Mouse (Mus musculus) gastrocnemius, adult 18-20 months (tissue): ENCODE measurements around the gene Spesp1. TPM values are rescaled to one million over a fixed set of nuclear protein-coding genes. Genes with fewer than 3 reads are reported as not detected.
A peak's percentile ranks its signal among the peaks of the same experiment; 100 is the strongest.

Experiments
- DNase-seq: peaks from one replicate; pipeline ENCODE4 v3.0.0; 2021; ENCODE audit warnings: low spot score
- microRNA-seq: library from miRNA; unstranded; fragments of <30 nt; microRNA quantifications from one replicate; pipeline ENCODE4 v1.2.0, GENCODE M21; 2021
- total RNA-seq, 2 experiments: library from RNA; stranded (reverse); gene quantifications; 2 replicates each; pipeline ENCODE4 v1.2.3; 2021

Spesp1 gene
- total RNA-seq, 2 experiments from 2014 or later: not detected

DNA sequence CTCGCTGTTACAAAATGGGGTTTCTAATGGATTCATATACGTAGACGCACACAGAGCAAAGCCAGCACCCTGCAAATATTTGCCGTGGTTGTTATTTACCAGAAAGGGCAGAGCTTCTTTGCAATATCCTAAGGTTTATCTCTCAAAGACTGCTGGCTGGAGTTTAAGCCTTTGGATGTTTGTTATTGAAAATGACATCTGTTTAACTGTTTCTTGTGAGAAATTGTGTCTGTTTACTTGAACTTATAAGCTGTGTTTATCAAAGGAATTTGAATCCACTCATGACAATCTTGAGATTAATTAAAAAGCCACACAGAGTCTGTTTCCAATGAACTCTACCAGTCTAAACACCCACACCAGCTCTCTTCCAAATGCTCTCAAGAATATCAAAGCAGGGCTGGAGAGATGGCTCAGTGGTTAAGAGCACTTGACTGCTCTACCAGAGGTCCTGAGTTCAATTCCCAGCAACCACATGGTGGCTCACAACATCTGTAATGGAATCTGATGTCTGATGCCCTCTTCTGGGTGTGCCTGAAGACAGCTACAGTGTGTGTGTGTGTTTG lies 35.5 kb downstream of the Spesp1 start:
- no peak for DNase-seq

DNA sequence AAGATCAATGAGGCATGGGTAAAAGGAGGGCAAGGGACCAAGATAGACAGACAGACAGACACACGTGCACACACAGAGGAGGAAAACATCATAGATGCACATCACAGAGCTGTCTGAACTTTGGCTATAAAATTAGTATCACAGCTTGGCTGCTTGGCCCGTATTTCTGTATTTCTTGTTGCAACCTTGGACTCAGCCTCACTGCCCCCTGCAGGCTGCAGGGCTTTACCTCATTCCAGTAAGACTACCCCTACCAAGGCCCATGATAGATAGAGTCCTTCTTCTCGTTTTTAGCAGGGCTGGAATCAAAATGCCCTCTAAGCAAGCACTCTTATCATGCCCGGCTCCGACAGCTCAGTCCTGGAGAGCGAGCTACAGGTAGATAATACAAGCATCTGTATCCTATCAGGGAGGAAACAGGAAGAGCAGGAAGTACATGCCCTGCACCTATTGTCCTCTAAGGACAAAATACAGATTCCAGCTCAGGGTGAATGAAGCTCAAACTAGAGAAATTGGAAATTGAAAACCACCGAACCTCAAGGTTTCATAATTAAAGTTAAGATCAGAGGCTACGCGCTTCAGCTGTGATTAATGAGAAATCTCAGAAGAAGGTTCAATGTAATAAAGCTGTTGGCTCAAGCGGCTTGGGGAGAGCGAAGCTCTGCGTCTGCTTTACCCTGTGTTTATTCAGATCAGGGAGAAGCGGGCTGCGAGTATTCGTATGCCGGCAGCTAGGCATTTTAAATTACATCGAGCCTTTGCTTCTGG lies 36.2 kb downstream of the Spesp1 start:
- DNase-seq: no peak

DNA sequence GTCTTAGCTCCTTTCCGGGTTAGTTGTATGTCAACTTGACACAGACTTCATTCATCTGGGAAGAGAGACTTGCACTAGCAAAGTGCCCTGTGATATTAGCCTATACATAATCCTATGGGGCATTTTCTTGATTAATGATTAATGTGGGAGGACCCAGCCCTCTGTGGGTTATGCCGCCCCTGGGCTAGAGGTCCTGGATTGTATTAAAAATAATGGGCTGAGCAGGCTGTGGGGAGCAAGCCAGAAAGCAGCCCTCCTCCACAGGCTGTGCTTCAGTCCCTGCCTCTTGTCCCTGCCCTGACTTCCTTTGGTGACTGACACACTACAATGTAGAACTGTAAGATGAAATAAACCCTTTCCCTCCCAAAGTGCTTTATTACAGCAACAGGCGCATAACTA lies 37.4 kb downstream of the Spesp1 start:
- DNase-seq: no peak

DNA sequence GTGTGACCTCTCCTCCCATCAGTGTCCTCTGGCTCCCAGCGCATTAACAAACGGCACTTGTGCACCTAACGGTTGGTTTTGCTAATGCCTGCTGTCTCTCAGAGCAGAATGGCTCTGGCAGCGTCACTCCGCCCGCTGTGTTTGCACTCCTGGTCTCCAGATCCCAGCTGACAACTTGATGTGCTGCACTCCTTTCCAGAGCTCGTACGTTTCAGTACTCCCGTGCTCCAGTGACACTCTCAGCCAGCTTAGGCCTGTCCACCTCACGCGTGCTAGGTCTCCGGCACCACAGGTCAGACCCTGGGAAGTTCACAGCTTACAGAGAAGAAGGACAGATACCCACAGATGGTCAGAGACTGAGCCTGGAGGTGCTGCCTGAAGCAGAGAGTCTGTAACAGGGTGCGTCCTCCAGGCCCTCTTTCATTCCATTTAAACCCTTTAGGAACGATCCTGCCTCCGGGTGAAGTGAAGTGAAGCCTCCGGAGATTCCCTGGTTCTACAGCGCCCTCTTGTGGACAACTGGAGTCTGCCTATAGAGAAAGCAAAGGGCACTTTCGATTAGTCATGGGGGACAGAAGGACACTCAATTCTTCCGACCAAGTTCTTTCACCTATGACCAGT lies 37.9 kb downstream of the Spesp1 start:
- peak; percentile 83 for DNase-seq

DNA sequence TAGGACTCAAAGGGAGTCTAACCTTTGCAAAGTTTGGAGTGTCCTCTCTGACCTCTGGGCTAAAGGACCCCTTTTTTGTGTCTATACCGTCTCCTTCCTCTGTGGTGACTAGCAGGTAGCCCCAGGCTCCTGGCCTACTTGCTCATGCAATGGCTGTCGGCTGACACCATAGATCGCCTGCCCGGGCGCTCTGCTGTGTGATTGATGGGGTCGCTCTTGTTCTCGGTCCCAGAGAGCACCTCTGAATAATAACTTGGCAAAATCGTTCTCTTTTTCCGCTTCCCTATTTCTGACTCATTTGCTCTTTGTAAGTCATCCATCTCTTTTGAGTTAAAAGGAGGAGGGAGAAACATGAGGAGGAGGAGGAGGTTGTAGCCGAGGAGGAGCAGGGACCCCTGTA lies 42.0 kb downstream of the Spesp1 start:
- DNase-seq: no peak

DNA sequence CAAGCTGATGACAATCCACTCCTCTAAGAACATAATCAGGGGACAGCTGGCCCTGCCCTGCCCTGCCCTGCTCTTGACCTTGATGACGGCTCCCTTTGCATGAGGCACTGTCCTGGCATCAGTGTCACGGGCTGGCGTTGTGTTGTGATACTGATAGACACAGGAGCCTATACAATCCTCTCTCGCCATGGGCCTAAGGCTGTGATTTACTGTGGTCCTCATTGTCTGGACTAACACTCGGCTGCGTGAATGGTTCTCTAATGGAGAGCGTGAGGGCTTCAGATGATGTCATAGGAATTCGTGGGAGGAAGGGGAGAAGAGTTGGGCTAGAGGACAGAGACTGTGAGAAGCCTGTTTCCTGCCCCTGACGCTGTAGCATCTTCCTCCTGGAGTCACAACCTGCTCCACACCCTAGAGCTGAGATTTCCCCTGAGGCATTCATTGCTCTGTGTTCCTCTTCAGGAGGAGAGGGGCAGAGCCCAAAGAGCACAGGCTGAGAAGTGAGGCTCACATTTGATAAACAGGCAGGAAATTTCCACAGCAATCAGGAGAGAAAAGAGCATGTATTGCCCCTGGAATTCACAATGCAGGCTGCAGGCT lies 44.5 kb downstream of the Spesp1 start:
- DNase-seq: no peak

DNA sequence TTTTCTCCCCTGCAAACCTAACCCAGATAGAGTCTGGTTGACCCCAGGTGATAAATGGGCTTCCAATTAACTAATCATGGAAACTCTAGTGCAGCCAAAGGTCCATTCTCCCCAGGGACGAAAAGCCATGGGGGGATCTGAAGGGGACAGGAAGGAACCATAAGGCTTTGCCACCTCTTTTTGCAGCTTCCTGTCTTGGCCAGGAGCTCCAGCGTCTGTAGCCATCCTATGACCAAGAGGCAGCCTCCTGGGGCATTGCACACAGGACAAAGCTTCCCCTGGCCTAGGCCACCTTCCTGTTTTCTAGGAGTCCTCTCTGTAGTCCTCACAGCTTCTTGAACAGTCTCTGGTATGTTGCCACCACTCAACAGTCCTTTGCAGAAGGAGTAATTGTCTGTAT lies 46.5 kb downstream of the Spesp1 start:
- DNase-seq: no peak

DNA sequence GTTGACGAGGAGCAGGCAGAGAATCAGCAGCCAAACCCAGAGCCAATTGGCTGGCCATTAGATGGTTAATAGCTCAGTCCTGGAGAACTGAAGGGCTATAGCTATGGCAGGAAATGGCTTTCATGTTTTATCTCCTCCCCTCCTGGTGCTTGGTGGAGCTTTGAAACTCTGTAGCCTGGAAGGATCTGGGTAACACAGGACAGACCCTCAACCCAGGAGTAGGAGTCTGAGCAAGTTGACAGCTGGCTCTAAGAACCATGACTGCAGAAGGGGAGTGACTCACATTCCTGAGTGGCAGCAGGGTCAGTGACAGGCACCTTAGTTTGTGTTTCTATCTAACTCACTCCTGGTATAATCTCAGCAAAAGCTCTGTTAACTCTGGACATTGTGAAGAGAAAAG lies 49.4 kb downstream of the Spesp1 start:
- no peak for DNase-seq

DNA sequence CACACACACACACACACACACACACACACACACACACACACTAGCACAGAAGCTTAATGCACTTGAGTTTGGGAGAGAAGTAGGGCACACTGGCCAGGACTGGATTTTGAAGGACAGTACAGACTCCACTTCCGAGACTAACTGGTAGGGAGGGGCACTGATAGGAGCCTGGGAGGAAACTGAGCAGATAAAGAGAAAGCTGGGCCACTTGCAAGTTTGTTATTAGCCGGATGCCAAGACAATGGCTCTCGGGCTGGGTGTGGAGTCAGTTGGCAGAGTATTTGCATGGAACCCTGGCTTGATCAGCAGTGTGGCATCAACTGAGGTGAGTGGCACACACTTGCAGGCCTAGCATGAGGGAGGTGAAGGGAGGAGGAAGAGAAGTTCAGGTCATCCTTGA lies 51.0 kb downstream of the Spesp1 start:
- DNase-seq: no peak

DNA sequence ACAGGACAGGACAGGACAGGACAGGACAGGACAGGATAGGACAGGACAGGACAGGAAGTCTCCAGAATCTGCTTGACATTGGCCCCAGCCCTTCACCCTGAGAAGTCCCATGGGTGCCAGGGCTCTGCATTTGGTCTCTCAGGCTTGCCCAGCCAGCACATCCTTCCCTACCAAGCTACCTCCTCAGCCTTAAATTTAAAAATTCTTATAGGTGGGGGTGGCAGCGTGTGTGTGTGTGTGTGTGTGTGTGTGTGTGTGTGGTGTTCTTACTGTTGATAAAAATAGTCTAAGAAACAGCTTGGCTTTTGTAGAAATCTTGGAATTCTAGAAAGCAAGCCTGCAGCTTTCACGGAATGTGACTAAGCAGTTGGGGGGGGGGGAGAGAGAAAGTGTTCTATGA lies 52.0 kb downstream of the Spesp1 start:
- no peak for DNase-seq

DNA sequence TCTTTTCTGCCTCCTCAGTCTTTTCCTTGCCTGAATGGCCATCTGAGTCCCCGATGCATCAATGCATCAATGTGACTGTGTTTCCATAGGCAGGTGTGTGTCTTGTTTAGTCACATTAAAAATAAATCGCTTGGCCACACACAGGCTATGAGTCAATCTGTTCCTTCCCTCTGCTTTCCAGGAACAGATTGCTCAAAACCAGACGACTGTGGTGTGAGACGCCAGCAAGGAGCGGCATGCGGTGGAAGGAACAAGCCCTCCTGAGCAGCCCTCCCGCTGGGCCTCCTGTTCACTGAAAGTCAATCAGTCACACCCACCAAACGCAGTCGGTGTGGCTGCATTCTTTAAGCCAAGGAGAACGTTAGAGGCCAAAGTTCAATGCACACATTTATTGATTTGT lies 59.5 kb downstream of the Spesp1 start:
- DNase-seq: no peak

DNA sequence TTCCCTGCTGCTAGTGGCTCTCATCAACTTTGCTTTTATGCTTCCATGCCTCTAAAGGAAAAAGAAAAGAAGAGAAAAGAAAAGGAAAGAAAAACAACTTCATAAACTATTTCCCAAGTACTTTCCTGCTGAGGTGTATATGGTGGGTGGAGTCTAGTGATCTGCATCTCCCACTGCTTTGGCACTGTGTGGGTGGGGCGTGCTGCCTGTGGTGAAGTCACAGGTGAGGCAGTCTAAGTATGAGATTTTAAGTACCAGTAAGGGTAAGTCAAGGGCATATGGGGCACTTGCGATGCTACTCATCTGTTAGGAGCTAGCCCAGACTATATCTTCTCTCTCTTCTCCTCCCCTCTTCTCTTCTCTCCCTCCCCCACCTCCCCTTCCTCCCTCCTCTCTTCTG lies 60.0 kb downstream of the Spesp1 start:
- DNase-seq: no peak

Small RNAs within 50 kb of the gene (microRNA-seq; reads per million reads assigned to microRNA genes)
- gene Gm25603: not detected

Other genes starting within 250 kb of the Spesp1 start
- gene Glce, start 159.6 kb downstream of the Spesp1 start, total RNA-seq: 1 to 10 TPM; 5.8 TPM
- 10 to 100 TPM; 66.9 to 86.5 TPM for gene Anp32a, start 59.1 kb upstream of the Spesp1 start, total RNA-seq